In the genomic region with DNA sequence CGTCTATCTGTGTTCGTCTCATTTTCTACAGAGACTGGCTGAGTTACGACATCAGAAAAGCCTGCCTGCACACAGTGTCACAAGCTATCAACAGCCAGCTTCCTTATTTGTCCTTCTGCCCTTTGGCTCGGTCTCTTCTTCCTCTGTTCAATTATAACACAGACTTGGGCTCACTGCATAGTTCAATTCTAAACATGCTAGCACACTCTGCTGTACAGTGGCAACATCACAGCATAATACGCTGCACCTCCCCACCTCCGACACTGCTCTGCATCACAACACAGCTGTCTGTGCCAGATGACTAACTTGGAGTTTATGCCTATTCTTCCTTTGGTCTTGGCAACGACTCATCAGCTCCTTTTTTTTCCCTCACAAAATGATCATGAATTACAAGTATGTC, we compare ENCODE assay signal across 1 mouse cellular context.
TF ChIP-seq lines count a peak whose summit lies in the region.

No protein-coding gene starts in this region.

TF ChIP-seq in CH12.LX, 34 proteins besides CTCF, POLR2A, EP300 and RAD21 (continued from another document):
- no peak for TF ChIP-seq RCOR1 (conservative IDR thresholded peaks at IDR 0.05; ENCODE audit: low read depth, low read length)
TF ChIP-seq in CH12.LX: peak in this region for 0.
